Mouse (Mus musculus): ENCODE results near the gene Il12b.
A peak's percentile ranks its signal among the peaks of the same experiment; 100 is the strongest.

Il12b gene

DNA sequence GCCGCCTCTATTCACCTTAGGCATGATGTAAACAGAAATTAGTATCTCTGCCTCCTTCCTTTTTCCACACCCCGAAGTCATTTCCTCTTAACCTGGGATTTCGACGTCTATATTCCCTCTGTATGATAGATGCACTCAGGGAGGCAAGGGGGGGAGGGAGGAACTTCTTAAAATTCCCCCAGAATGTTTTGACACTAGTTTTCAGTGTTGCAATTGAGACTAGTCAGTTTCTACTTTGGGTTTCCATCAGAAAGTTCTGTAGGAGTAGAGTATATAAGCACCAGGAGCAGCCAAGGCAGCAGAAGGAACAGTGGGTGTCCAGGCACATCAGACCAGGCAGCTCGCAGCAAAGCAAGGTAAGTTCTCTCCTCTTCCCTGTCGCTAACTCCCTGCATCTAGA is at the start of gene Il12b:
Gene Il12b (plus strand): TSS at position 301 of the 400 bp plus-strand sequence.
- DNase-seq = no peak

GRCm38 (mm10) chr11:44354860-44355470 is 44.9 kb upstream of the Il12b start:
- no peak for DNase-seq

- no peak for DNase-seq
Observed at GRCm38 (mm10) chr11:44356171-44356570, 43.7 kb upstream of the Il12b start.

DNA sequence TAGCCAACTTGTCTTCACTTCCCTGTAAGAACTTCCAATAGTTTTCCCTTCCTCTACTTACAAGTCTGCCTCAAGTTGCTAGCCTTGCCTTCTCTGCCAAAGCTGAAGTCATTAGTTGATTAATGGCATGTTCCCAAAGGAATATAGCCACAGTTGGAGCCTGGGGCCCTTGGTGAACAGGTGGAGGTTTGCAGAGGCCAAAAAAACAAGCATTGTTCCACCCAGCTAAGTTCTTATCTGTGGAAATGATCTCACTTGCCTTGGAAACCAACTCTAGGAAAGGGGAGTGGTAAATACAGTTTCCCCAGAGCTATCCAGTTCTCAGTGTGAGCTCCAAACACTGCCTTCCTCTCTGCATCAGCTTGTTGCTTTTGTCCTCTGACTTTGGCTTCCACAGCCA is 35.3 kb upstream of the Il12b start:
- no peak for DNase-seq

DNA sequence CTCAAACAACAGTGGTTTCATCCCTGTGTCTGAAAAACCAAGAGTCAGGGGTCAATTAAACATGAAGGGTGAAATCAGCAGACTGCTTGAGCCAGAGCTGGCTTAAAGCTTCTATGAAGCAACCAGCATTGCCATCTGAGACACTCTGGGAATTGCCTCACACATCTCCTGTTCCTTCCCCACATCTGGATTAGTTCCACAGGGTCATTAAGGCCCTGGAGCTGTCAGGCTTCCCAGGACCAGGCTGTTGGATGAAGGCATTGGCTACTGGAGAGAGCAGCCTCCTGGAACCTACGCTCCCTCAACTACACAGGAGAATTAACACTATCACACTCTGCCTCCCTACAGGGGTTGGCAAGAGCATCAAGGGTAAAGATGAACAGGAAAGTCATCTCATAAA is 32.2 kb upstream of the Il12b start:
- no peak for DNase-seq

GRCm38 (mm10) chr11:44372856-44373255 is 27.0 kb upstream of the Il12b start:
- no peak for DNase-seq

DNA sequence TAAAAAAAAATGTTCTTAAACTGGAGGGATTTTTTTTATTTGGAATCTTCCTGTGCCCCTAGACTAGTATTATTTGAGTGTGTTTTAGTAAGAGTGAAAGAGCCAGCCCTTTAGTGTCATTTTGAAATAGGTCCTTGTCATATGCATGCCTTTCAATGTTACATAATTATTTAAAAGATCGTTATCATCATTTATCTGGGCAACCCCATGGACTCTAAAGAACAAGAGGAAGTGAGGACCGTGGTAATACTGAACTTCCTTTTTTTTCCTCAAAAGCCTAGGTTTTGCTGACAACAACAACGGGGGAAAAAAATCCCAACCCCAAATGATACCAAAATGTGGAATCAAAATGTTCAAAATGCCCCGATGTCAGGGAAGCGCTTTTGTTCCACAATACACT is 22.0 kb upstream of the Il12b start:
- no peak for DNase-seq

GRCm38 (mm10) chr11:44380432-44381051 is 19.3 kb upstream of the Il12b start:
- DNase-seq = no peak

DNA sequence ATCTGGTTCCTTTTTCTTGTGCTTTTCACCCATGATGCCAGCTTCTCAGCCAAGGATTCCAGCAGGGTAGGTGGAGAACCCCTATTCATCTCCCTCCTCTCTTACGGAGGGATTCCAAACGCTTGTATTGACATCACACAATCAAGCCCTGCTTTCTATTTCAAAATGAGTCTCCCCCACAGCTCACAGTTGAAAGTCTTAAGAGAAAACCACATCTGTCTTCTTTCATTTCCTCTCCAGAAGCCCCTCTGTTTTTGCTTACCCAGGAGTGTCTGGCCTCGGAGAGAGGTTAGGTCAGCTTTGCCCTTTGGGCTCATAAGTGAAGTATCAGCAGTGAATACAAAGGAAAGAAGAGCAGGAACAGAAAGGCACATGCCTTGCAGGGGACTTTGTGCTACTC is 17.7 kb upstream of the Il12b start:
- no peak for DNase-seq

- no peak for DNase-seq
Observed at GRCm38 (mm10) chr11:44387031-44387430, 12.8 kb upstream of the Il12b start.

DNA sequence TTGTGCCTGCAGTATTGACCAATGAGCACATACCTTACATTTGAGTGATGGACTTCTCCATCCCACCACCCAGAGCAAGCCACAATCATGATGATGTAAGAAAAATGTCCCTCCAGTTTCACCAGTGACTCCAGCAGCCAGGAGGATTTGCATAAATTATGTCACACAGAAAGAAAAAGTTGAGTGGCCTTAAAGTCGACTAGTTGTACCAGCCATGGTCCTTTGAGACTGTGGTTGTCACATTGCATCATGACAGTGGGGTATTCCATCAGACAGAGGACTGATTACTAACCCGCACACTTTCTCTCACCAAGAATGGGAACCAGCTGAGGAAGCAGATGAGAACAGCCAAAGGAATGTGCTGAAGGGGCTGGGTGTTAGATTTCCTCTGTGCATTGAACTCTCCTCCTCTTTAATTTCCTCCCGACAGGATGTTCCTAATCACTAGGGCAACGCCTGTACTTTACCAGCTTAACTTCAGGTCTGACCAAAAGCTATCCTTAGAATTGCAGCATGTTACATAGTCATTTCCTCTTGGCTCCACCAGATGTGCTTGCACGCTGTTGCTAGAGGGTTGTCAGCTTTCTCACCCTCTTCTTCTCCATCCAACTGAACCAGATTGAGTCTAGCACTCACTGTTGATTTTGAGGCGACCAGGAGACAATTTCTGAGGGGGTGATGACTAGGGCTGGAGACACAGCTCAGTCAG is 9.7 kb upstream of the Il12b start:
- no peak for DNase-seq

DNA sequence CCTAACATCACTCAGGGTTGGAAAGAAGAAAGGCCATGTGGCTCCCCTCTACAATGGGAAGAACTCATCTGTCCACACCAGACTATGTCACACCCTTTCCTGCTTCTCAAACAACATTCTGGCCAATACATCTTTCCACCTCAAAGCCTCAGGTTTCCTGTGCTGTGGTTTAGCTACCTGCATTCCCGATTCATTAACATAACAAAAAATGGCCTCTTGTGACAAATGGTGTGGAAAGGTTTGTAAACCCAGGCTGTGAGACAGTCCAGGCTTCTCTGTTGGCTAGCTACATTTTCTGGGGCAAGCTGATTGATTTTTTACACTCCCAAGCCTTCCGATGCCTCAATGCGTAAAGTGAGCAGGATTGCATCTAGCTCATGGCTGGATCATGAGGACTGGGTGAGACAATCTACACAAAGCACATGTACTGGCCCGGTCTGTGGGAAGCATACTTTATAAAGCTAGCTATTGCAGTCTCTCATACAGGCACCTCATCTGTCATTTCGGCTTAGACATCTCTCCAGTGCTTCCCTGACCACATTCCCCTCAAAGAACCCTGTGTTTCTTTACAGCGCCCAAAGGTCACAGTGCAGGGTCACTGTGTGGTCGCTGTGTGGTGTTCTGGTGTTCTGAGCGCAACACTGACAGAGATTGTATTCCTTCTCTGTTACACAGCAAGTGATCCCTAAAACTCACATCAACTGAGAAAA is 6.6 kb upstream of the Il12b start:
- no peak for DNase-seq

DNA sequence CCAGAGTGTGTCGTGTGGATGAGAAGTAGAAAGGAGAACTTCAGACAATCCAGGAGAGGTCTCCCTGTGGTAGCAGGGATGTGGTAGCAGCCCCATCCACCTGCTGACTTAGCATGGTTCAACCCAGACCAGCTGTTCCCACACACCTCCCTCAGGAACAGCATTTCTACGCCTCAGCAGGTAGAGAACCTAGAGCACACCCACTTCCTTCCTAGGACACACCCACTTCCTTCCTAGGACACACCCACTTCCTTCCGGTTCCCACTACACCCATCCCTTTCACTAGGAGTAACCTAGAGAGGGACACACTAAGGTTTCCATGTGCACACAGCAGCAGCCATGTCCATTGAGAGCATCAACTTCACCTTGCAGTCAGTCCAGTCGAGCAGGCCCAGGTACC is 4.5 kb upstream of the Il12b start:
- DNase-seq = peak in 1 of 2 experiments; percentile 9

DNA sequence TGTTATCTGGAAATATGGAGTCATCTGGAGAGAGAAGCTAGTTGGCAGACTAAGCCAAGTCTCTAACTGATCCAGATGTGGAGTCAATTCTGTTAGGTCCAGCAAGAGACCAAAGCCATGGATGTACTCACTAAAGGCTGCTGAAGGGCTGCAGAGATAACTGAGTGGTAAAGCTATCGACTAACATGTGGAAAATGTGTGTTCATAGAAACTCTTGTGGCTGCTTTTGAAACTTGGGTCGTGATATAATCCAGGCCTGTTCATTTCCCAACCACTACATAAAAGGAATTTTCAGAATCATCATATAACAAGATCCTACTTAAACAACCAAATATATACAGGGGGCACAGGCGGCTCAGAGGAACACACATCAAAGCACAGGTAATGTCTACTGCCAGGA is 2.3 kb upstream of the Il12b start:
- no peak for DNase-seq

DNA sequence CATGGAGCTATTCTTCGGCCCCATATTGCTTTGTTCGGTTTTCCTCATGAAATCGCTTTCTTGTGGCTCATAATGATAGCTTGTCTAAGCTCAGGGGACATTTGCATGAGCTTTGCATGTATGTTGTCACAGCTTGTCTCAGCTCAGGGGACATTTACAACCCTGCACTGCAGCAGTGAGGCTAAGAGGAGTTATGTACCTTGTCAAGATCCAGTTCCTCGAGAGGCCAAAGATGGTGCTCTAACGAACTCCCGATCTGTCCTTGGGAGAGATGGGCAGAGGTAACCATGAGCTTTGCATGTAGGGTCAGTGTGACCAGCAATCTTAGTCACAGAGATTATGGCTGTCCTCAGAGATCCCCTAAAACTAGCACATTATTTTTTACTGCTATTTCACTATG is 1.5 kb upstream of the Il12b start:
- DNase-seq = no peak

DNA sequence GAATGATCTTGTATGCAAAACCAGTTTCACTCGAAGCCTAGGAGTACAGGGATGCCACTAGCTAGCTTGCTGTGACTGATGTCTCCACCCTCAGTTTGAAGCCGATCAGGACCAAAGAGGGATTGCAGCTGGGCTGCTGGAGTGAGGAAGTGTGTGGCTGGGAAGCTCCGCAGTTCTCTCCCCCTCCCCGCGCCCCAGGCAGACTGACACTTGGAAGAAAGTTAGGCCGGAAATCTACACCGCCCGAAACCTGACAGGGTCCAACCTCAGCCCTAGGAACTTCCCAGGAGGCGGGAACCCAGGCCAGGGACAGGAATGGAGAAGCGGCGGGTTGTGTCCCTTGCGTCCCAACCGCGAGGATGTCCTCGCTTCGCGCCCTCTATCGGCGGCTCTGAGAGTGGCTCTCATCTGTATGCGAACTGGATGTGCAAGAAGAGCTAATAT is 1.1 kb upstream of the Il12b start:
- peak; percentile 65 to 67 for DNase-seq

DNA sequence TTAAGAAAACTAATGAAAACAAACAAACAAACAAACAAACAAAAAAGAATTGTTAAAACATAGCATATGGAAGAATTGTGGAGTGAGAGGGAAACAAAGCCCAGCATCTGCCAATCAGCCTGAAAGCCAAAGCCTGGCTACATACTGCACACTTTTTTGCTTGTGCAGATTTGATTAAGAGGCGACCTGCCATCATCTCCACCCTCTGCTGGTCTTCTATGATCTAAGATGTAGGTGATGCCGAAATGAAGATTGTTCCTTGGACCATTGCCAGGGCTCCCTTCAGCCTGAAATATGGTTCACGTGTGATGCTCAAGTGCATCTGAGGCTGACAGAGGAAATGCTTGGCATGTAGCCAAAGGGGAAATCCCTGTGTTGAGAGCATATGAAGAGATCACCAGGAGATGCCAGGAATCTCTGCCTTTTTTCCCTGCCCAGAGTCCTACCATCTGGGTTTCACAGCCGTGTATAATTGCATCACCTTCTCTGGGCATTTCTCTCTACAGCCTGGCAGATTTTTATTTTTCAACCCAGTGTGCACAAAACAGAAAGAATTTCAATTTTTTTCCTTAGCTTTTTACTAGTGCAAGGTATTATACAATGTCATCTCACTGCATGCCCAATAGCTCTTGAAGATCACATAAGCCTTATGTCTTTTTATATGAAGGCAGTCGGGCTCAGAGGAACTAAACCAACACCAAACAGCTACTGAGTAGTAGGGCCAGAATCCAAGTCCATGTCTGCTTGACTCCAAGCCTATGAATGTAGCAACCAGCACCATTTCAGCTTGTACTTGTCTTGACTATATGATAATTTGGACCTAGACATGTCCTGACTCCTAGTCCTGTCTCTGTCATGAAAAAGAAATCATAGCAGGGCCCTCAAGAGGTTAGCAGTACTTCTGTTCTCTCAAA is 2.0 kb downstream of the Il12b start:
- no peak for DNase-seq

DNA sequence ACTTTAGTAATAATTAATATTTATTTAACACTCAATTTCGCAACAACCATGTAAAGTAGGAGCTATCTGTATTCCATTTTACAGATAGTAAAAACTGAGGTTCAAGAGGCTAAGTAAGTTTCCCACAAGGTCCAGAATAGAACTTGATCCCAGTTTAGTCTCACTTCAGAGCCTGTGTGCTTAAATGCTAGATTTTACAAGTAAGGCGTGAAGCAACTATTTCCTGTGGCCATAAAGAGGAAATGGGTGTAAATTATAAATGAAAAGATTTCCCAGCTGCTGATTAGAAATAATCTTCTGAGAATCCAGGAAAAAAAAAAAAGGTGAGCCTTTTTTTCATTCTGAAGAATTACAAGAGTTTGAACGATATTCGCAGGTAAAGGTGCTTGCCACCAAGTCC is 5.2 kb downstream of the Il12b start:
- no peak for DNase-seq

- DNase-seq = no peak
Observed at GRCm38 (mm10) chr11:44405961-44406360, 6.1 kb downstream of the Il12b start.

- no peak for DNase-seq
Observed at GRCm38 (mm10) chr11:44406457-44406856, 6.6 kb downstream of the Il12b start.

GRCm38 (mm10) chr11:44408626-44409025 is 8.8 kb downstream of the Il12b start:
- DNase-seq = no peak

GRCm38 (mm10) chr11:44410413-44410812 is 10.6 kb downstream of the Il12b start:
- no peak for DNase-seq

GRCm38 (mm10) chr11:44412276-44412675 is 12.4 kb downstream of the Il12b start:
- DNase-seq = peak; percentile 44 to 47
